ENCODE assay signal across 27 mouse cellular contexts in the genomic region with DNA sequence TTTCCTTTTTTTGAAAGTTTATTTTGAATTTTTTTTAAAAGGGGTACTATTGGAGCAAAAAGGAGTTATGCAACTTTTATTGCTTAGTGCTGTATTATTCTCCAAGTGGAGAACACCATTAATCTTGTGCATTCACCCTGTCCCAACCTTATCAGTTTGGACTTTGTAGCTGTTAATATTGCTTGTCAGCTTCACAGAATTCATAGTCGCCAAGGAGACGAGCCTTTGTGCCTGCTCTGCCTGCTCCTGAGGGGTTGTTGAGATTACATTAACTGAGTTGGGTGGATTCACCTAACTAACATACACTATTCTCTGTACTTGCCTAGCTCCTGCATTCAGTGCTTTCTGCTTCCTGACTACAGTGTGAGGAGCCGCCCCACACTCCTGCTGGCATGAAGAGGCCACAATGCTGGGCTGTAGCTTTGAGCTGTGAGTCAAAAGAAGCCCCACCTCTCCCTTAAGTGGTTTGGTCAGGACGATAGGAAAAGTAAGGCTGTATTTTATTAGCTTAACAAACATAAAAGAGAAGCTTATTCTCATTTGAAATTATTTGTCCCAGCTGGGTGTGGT. TPM values are rescaled to one million over a fixed set of nuclear protein-coding genes. Genes with fewer than 3 reads are reported as not detected.
DNase-seq lines count a peak whose midpoint lies in the region; ATAC-seq and TF ChIP-seq lines count a peak whose summit lies in the region.
"Had no signal": no experiment of that assay in that cellular context is flagged by ENCODE, and none has a peak within 500 bp of the region (broad histone marks: within the 10 kb centered on the region; RNA-seq: fewer than 3 reads in every experiment).

No protein-coding gene starts in this region.

- no peaks in the 10 kb centered on the region for H3K4me1 ChIP-seq in heart, postnatal 0 days (ENCODE audit: control insufficient read depth, insufficient read depth)
- H3K4me1 ChIP-seq in intestine, embryonic 15.5 days (replicated peaks) = no peaks in the 10 kb centered on the region
- no peaks in the 10 kb centered on the region for H3K4me1 ChIP-seq in stomach, embryonic 14.5 days (ENCODE audit: control insufficient read depth, insufficient read depth, low read length)
- peaks cover 3% of the 10 kb centered on the region; the same call in 1 of the 2 replicates for H3K4me1 ChIP-seq in kidney, adult 2 months (ENCODE audit: control insufficient read depth, insufficient read depth, low read length)
- H3K4me1 ChIP-seq: embryonic facial prominence, embryonic 10.5 days; forebrain, embryonic 13.5 days; heart, embryonic 12.5 days; hindbrain, embryonic 12.5 days had no signal

- TF ChIP-seq CTCF in heart, postnatal 0 days (IDR thresholded peaks at IDR 0.05; ENCODE audit: low read depth) = no peak
- TF ChIP-seq CTCF in kidney, adult 2 months (conservative IDR thresholded peaks at IDR 0.05; ENCODE audit: insufficient read depth, insufficient read length, low read depth, low read length) = no peak

- TF ChIP-seq EP300 in heart, postnatal 0 days (IDR thresholded peaks at IDR 0.05; ENCODE audit: low read depth) = no peak

- H3K9ac ChIP-seq in heart, postnatal 0 days (replicated peaks; ENCODE audit: low read depth, low read length) = no peak overlapping the region
- H3K9ac ChIP-seq in intestine, embryonic 15.5 days = no peak overlapping the region
- H3K9ac ChIP-seq in stomach, embryonic 14.5 days (replicated peaks; ENCODE audit: low read depth, low read length) = no peak overlapping the region
- H3K9ac ChIP-seq: forebrain, embryonic 13.5 days; forebrain, postnatal 0 days; heart, embryonic 12.5 days; hindbrain, embryonic 12.5 days had no signal

- no peak overlapping the region for H3K4me2 ChIP-seq in heart, postnatal 0 days (ENCODE audit: low read depth, low read length)
- H3K4me2 ChIP-seq in intestine, embryonic 15.5 days (replicated peaks) = no peak overlapping the region
- H3K4me2 ChIP-seq in stomach, embryonic 14.5 days (replicated peaks; ENCODE audit: low read depth, low read length) = no peak overlapping the region
- H3K4me2 ChIP-seq: forebrain, embryonic 13.5 days; heart, embryonic 12.5 days; hindbrain, embryonic 12.5 days had no signal

- H3K27ac ChIP-seq in heart, postnatal 0 days (ENCODE audit: low read depth) = no peak overlapping the region
- peak overlapping the region; percentile 64 for H3K27ac ChIP-seq in intestine, embryonic 15.5 days
- no peak overlapping the region for H3K27ac ChIP-seq in stomach, embryonic 14.5 days (ENCODE audit: low read length)
- no peak overlapping the region for H3K27ac ChIP-seq in kidney, adult 2 months (ENCODE audit: insufficient read depth, low read depth, low read length)
- H3K27ac ChIP-seq: embryonic facial prominence, embryonic 10.5 days; forebrain, embryonic 13.5 days; heart, adult 2 months; hindbrain, embryonic 12.5 days had no signal

- H3K27me3 ChIP-seq in heart, postnatal 0 days (ENCODE audit: control insufficient read depth, insufficient read depth, low read length) = no peaks in the 10 kb centered on the region
- H3K27me3 ChIP-seq in intestine, embryonic 15.5 days (replicated peaks) = no peaks in the 10 kb centered on the region
- no peaks in the 10 kb centered on the region for H3K27me3 ChIP-seq in stomach, embryonic 14.5 days (ENCODE audit: control insufficient read depth, insufficient read depth, low read length)
- H3K27me3 ChIP-seq in kidney, adult 2 months (replicated peaks; ENCODE audit: control insufficient read depth, insufficient read depth, low read length) = no peaks in the 10 kb centered on the region
- H3K27me3 ChIP-seq: forebrain, embryonic 13.5 days; heart, embryonic 12.5 days; hindbrain, embryonic 12.5 days had no signal

- WGBS in heart, postnatal 0 days = 46% methylated on average over 4 of the region's 4 CpGs
- 46% methylated on average over 4 of the region's 4 CpGs for WGBS in intestine, embryonic 15.5 days
- 36% methylated on average over 4 of the region's 4 CpGs for WGBS in stomach, embryonic 14.5 days
- 68% methylated on average over 4 of the region's 4 CpGs for WGBS in kidney, adult 2 months

- H3K36me3 ChIP-seq in heart, postnatal 0 days (replicated peaks; ENCODE audit: control insufficient read depth, insufficient read depth, low read length) = no peaks in the 10 kb centered on the region
- no peaks in the 10 kb centered on the region for H3K36me3 ChIP-seq in intestine, embryonic 15.5 days
- H3K36me3 ChIP-seq in stomach, embryonic 14.5 days (ENCODE audit: control insufficient read depth, insufficient read depth, low read length) = no peaks in the 10 kb centered on the region
- H3K36me3 ChIP-seq in kidney, adult 2 months (ENCODE audit: control insufficient read depth, insufficient read depth, low read length) = no peaks in the 10 kb centered on the region
- H3K36me3 ChIP-seq: embryonic facial prominence, embryonic 10.5 days; heart, embryonic 12.5 days; hindbrain, embryonic 12.5 days had no signal

- TF ChIP-seq POLR2A in kidney, adult 2 months (IDR thresholded peaks at IDR 0.05; ENCODE audit: low read depth, low read length) = no peak

- no peaks in the 10 kb centered on the region for H3K9me3 ChIP-seq in heart, postnatal 0 days (replicated peaks; ENCODE audit: control insufficient read depth, low read length)
- H3K9me3 ChIP-seq in intestine, embryonic 15.5 days = no peaks in the 10 kb centered on the region
- no peaks in the 10 kb centered on the region for H3K9me3 ChIP-seq in stomach, embryonic 14.5 days (ENCODE audit: control insufficient read depth, low read depth, low read length)
- H3K9me3 ChIP-seq: embryonic facial prominence, embryonic 10.5 days; forebrain, embryonic 13.5 days; heart, embryonic 12.5 days; hindbrain, embryonic 12.5 days had no signal

- no peak for ATAC-seq in heart, postnatal 0 days (ENCODE audit: insufficient read depth, low read depth)
- peak; percentile 98 for ATAC-seq in intestine, embryonic 15.5 days
- ATAC-seq in stomach, embryonic 14.5 days (ENCODE audit: insufficient number of reproducible peaks, insufficient read depth, low FRiP score, low read depth) = peak; percentile 61
- ATAC-seq: CD4-positive, CD25-positive, alpha-beta regulatory T cell, adult 4 months; forebrain, embryonic 13.5 days; forebrain, postnatal 0 days; hindbrain, embryonic 16.5 days had no signal

- peak; percentile 1 for DNase-seq in heart, postnatal 0 days (ENCODE audit: low spot score)
- DNase-seq in heart, adult 9 months (ENCODE audit: low spot score in 2 of 2) = no peak
- DNase-seq in thymus, adult 18-20 months = no peak
- DNase-seq in kidney, adult 2 months = no peak
- no peak for DNase-seq in spleen, postnatal 10 days (ENCODE audit: low spot score in 2 of 2)
- DNase-seq in urinary bladder, postnatal 4 days (ENCODE audit: low spot score in 2 of 2) = no peak
- DNase-seq: adrenal gland, postnatal 14 days; B cell, adult 2 months; cerebellum, adult 18-20 months; cerebellum, adult 9-11 months; cerebellum, postnatal 36 days; forebrain, postnatal 0 days; gastrocnemius, postnatal 14 days; heart, adult 2 months; heart, postnatal 36 days had no signal

- no peak overlapping the region for H3K4me3 ChIP-seq in heart, postnatal 0 days (ENCODE audit: low read depth, low read length)
- no peak overlapping the region for H3K4me3 ChIP-seq in intestine, embryonic 15.5 days (replicated peaks)
- H3K4me3 ChIP-seq in stomach, embryonic 14.5 days (ENCODE audit: low read depth, low read length) = no peak overlapping the region
- no peak overlapping the region for H3K4me3 ChIP-seq in kidney, adult 2 months (ENCODE audit: insufficient read depth, low read depth, low read length)
- H3K4me3 ChIP-seq: embryonic facial prominence, embryonic 10.5 days; forebrain, embryonic 13.5 days; heart, adult 2 months; heart, embryonic 12.5 days; hindbrain, embryonic 12.5 days had no signal

RNA-seq across cellular contexts. Expression of gene Nipbl, which starts 24.8 kb away (rescaled TPM):
- 10.3 and 12.2 TPM in 2 replicates for total RNA-seq in heart, postnatal 0 days (2014; rRNA removed; ENCODE audit: low replicate concordance)
- 8.2 TPM in 2 replicates for polyA plus RNA-seq in heart, postnatal 0 days (2015; fragmentation: Nextera tagmentation; extraction: Ambion mirVana)
- 14.6 and 14.7 TPM in 2 replicates for polyA plus RNA-seq in intestine, embryonic 15.5 days (2015; fragmentation: Nextera tagmentation; extraction: Ambion mirVana)
- 26.1 and 26.7 TPM in 2 replicates for polyA plus RNA-seq in stomach, embryonic 14.5 days (2014; fragmentation: Nextera tagmentation; extraction: Ambion mirVana)
- polyA plus RNA-seq in kidney, adult 2 months (2012; rRNA removed) = 4.6 and 5.2 TPM in 2 replicates

RNA-seq across cellular contexts. Expression of gene Gm2310, which starts 50.7 kb away (rescaled TPM):
- total RNA-seq in heart, postnatal 0 days (2014; rRNA removed; ENCODE audit: low replicate concordance) = not detected in 2 replicates
- not detected in 2 replicates for polyA plus RNA-seq in heart, postnatal 0 days (2015; fragmentation: Nextera tagmentation; extraction: Ambion mirVana)
- not detected in 2 replicates for polyA plus RNA-seq in intestine, embryonic 15.5 days (2015; fragmentation: Nextera tagmentation; extraction: Ambion mirVana)
- not detected in 2 replicates for polyA plus RNA-seq in stomach, embryonic 14.5 days (2014; fragmentation: Nextera tagmentation; extraction: Ambion mirVana)
- polyA plus RNA-seq in kidney, adult 2 months (2012; rRNA removed) = 0.16 TPM in 1 of 2 replicates, not detected in the other
- total RNA-seq: adrenal gland, postnatal 14 days; forebrain, postnatal 0 days; gastrocnemius, adult 18-20 months; gastrocnemius, postnatal 14 days; heart, adult 2 months; heart, postnatal 36 days had no signal
- polyA plus RNA-seq: embryonic facial prominence, embryonic 10.5 days; embryonic facial prominence, embryonic 14.5 days; forebrain, embryonic 13.5 days; forebrain, postnatal 0 days; gonadal fat pad, adult 2 months; heart, adult 2 months; heart, embryonic 12.5 days; heart, embryonic 16.5 days; hindbrain, embryonic 12.5 days; hindbrain, embryonic 16.5 days had no signal
